Mouse (Mus musculus) brain, embryonic 14.5 days (tissue): ENCODE measurements around the gene Ebf1.

Experiments used
- CTCF ChIP-seq: fragments of 200-500 bp; IDR thresholded peaks from 2 replicates; pipeline ENCODE4 v1.5.1; 2012; ENCODE audit warnings: inconsistent platforms, mild to moderate bottlenecking, moderate library complexity, borderline replicate concordance; ENCODE audit not compliant: insufficient read depth, insufficient read length; ENCODE audit errors: extremely low read depth
- POLR2A ChIP-seq: fragments of 200-500 bp; IDR thresholded peaks from 2 replicates; pipeline ENCODE4 v1.6.1; 2012; ENCODE audit warnings: mild to moderate bottlenecking, inconsistent platforms, borderline replicate concordance; ENCODE audit not compliant: poor library complexity, insufficient read depth, insufficient read length, severe bottlenecking; ENCODE audit errors: extremely low read depth

- TF ChIP-seq CTCF = no peak
- no peak for TF ChIP-seq POLR2A
Observed at GRCm38 (mm10) chr11:44632064-44632968, 15.2 kb downstream of the Ebf1 start.
